Mouse (Mus musculus): Measurements from ENCODE around the gene Zfr. TPM values are rescaled to one million over a fixed set of nuclear protein-coding genes. Genes with fewer than 3 reads are reported as not detected.
"Not testable (repeated sequence)": the region's sequence is repeated elsewhere in the genome, so short reads cannot be mapped to it uniquely, and the experiment has no call there.

Gene Zfr
- total and polyA plus RNA-seq, 2 experiments from 2014 or later: 175 to 212 TPM

DNA sequence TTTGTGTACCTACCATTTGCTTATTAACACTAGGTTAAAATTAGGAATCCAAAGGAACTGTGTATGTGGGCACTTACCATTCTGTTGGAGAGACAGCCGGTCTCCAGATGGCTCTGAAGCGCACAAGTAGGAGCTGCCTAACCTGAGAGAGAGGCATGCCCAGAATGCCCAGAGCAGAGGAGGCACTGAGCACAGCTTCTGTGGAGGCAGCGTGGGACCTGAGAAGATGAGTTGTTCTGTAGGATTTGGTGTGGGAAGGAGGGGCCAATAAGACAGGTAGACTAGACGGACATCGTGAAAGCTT lies 97.7 kb downstream of the Zfr start:
- WGBS: 78% methylated on average over 5 of the region's 5 CpGs
- H3K9ac ChIP-seq: no peak overlapping the region
- no peak for TF ChIP-seq CTCF (IDR thresholded peaks at IDR 0.05; ENCODE audit: low read depth)
- H3K4me2 ChIP-seq (ENCODE audit: low read depth): no peak overlapping the region
- ATAC-seq: peak; percentile 38; the same call in 1 of the 2 replicates
- no peak overlapping the region for H3K4me3 ChIP-seq (ENCODE audit: low read depth, low read length)
- DNase-seq: no peak
- H3K9me3 ChIP-seq (ENCODE audit: low read length): no peaks in the 10 kb centered on the region
- no peak overlapping the region for H3K27ac ChIP-seq (ENCODE audit: low read depth, low read length)
- no peaks in the 10 kb centered on the region for H3K4me1 ChIP-seq (ENCODE audit: insufficient read depth)
- H3K36me3 ChIP-seq (ENCODE audit: insufficient read depth): no peaks in the 10 kb centered on the region
- no peaks in the 10 kb centered on the region for H3K27me3 ChIP-seq (ENCODE audit: insufficient read depth, low read length)

DNA sequence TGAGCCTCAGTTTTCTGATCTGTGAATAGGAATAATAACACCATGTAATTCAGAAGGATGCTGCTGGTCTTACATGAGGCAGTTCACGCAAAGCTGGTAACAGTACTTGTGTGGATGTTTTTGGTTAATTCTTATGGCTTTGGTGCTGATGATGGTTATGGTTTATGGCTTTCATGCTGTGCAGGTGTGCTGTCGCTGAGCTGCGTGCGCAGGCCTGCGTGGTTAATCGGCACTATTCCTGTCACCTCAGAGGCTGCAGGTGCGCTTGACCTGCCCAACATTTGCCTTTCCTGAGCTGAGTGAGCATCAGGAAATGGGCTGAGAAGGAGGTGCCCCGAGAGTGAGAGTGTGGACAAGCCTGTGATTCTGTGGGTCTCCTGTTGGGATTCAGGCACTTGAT lies 98.5 kb downstream of the Zfr start:
- Histone ChIP-seq H3K27ac (ENCODE audit: low read depth, low read length) (no peak overlapping the region), H3K27me3 (ENCODE audit: insufficient read depth, low read length) (no peaks in the 10 kb centered on the region), H3K4me3 (ENCODE audit: low read depth, low read length) (no peak overlapping the region), H3K9ac (no peak overlapping the region), H3K4me2 (ENCODE audit: low read depth) (no peak overlapping the region), H3K36me3 (ENCODE audit: insufficient read depth) (no peaks in the 10 kb centered on the region), H3K9me3 (ENCODE audit: low read length) (no peaks in the 10 kb centered on the region), H3K4me1 (ENCODE audit: insufficient read depth) (no peaks in the 10 kb centered on the region)
- WGBS: 98% methylated on average over 8 of the region's 8 CpGs
- ATAC-seq (no peak), DNase-seq (no peak)
- no peak for TF ChIP-seq CTCF (IDR thresholded peaks at IDR 0.05; ENCODE audit: low read depth)

DNA sequence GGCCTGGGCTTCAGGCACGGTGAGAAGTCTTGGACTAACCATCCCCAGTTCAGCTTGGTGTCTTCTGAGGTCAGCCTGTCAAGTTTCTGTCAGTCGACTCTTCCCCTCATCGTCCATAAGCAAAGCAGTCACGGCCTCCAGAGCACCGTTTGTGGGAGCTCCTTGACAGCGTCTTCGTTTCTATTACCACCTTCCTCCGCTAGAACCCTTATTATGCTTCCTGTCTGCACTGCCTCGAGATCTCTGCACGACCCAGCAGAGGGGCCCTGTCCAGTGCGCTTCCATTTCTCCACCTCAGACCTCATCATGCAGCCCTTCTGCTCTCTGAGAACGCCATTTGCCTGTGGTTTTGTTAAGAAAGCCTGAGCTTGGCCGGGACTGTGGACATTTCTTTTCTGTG lies 99.2 kb downstream of the Zfr start:
- DNase-seq (no peak), ATAC-seq (no peak)
- TF ChIP-seq CTCF (IDR thresholded peaks at IDR 0.05; ENCODE audit: low read depth): no peak
- 89% methylated on average over 13 of the region's 13 CpGs for WGBS
- no peaks in the 10 kb centered on the region for H3K27me3 ChIP-seq (ENCODE audit: insufficient read depth, low read length)
- H3K4me2 ChIP-seq (ENCODE audit: low read depth): no peak overlapping the region
- no peak overlapping the region for H3K9ac ChIP-seq
- no peaks in the 10 kb centered on the region for H3K9me3 ChIP-seq (ENCODE audit: low read length)
- H3K4me3 ChIP-seq (ENCODE audit: low read depth, low read length): no peak overlapping the region
- no peaks in the 10 kb centered on the region for H3K36me3 ChIP-seq (ENCODE audit: insufficient read depth)
- H3K4me1 ChIP-seq (ENCODE audit: insufficient read depth): no peaks in the 10 kb centered on the region
- no peak overlapping the region for H3K27ac ChIP-seq (ENCODE audit: low read depth, low read length)

DNA sequence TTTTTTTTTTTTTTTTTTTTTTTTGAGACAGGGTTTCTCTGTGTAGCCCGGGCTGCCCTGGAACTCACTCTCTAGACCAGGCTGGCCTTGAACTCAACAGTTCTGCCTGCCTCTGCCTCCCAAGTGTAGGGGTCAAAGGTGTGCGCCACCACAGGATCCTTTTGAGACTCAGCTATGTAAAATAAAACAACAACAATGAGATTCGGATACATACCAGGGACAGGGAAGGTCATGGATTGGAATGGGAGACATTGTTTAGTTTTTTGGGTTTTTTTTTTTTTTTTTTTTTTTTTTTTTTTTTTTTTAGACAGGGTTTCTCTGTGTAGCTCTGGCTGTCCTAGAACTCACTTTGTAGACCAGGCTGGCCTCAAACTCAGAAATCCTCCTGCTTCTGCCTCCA lies 99.7 kb downstream of the Zfr start:
- DNase-seq; H3K4me2 ChIP-seq (ENCODE audit: low read depth); H3K36me3 ChIP-seq (ENCODE audit: insufficient read depth); ATAC-seq; H3K27ac ChIP-seq (ENCODE audit: low read depth, low read length); H3K9me3 ChIP-seq (ENCODE audit: low read length); H3K27me3 ChIP-seq (ENCODE audit: insufficient read depth, low read length); H3K9ac ChIP-seq; H3K4me3 ChIP-seq (ENCODE audit: low read depth, low read length); H3K4me1 ChIP-seq (ENCODE audit: insufficient read depth): not testable (repeated sequence)
- WGBS: 90% methylated on average over 3 of the region's 3 CpGs

DNA sequence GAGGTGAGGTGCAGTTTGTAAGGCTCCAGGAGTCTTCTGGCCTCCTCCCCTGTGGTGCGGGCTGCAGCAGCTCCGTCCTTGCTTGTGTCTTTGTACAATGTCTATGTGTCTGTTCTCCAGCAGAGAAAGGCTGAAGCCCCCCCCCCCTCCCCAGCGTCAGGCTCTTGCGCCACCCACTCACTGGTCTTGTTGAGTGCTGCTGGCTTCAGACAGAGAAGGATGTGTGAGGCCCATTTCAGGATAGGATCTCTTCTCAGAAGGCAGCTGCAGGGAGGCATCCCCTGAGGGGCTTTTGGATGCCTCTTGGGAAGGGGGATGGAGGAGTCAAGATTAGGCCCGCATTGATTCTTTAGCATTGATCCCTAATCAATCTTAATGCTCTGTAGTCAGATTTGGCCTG lies 100.2 kb downstream of the Zfr start:
- Histone ChIP-seq H3K4me3 (ENCODE audit: low read depth, low read length) (no peak overlapping the region), H3K36me3 (ENCODE audit: insufficient read depth) (no peaks in the 10 kb centered on the region), H3K27me3 (ENCODE audit: insufficient read depth, low read length) (no peaks in the 10 kb centered on the region), H3K4me2 (ENCODE audit: low read depth) (no peak overlapping the region), H3K27ac (ENCODE audit: low read depth, low read length) (no peak overlapping the region), H3K9me3 (ENCODE audit: low read length) (no peaks in the 10 kb centered on the region), H3K4me1 (ENCODE audit: insufficient read depth) (peaks cover 4% of the 10 kb centered on the region; the same call in 1 of the 2 replicates), H3K9ac (no peak overlapping the region)
- WGBS: 40% methylated on average over 5 of the region's 5 CpGs
- ATAC-seq (no peak), DNase-seq (no peak)
- no peak for TF ChIP-seq CTCF (IDR thresholded peaks at IDR 0.05; ENCODE audit: low read depth)

DNA sequence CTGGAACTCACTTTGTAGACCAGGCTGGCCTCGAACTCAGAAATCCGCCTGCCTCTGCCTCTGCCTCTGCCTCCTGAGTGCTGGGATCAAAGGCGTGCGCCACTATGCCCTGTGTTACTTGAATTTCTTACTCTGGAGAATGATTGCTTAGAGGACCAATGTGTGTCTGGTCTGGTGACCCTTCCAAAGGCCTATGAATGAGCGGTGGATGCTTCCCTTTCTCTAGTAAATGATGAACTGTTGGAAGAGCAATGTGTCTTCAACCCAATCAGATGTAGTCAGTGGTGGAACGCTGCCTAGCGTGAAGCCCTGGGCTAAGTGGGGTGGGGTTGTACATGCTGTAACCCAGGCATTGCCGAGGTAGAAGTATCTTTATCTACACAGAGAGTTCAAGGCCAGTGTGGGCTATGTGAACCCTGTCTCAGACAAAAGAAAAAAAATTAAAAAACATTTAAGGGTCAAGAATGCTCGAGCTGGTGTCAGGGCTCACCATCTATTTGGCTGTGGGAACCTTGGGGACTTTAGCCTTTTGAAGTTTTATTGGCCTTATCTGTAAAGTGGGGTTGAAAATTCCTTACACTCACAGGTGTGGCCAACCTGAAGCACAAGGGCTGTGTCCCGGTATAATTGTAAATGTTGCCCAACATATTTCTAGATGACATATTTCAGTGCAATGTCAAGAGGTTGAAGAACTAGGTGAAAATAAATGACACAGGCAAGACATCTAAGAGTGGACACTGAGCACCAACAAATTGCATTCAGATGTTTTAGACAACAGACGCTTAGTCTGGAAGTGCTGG lies 101.2 kb downstream of the Zfr start:
- DNase-seq (no peak), ATAC-seq (no peak)
- 95% methylated on average over 11 of the region's 11 CpGs for WGBS
- no peaks in the 10 kb centered on the region for H3K27me3 ChIP-seq (ENCODE audit: insufficient read depth, low read length)
- H3K4me1 ChIP-seq (ENCODE audit: insufficient read depth): peaks cover 4% of the 10 kb centered on the region; the same call in 1 of the 2 replicates
- no peaks in the 10 kb centered on the region for H3K36me3 ChIP-seq (ENCODE audit: insufficient read depth)
- no peak for TF ChIP-seq CTCF (IDR thresholded peaks at IDR 0.05; ENCODE audit: low read depth)
- H3K9me3 ChIP-seq (ENCODE audit: low read length): no peaks in the 10 kb centered on the region
- no peak overlapping the region for H3K4me2 ChIP-seq (ENCODE audit: low read depth)
- H3K4me3 ChIP-seq (ENCODE audit: low read depth, low read length): no peak overlapping the region
- no peak overlapping the region for H3K27ac ChIP-seq (ENCODE audit: low read depth, low read length)
- H3K9ac ChIP-seq: no peak overlapping the region

DNA sequence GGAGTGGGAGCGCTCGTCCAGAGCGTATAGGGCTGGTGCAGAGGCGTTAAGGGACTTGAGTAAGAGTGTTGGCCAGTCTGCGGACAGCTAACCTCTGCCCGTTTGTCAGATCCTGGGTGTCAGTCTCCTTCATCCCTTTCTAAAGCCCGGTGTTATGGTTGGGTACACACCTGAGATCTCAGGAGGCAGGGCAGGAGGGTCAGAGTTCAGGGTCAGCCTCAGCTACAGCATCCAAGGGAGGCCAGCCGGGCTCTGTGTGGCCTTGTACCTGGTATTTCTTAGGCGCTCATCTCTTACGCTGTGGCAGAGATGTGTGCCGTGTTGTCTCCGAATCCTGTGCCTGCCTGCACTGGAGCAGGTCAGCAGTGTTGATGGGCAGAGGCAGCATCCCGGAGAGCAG lies 103.5 kb downstream of the Zfr start:
- DNase-seq (no peak), ATAC-seq (no peak)
- no peaks in the 10 kb centered on the region for H3K27me3 ChIP-seq (ENCODE audit: insufficient read depth, low read length)
- H3K27ac ChIP-seq (ENCODE audit: low read depth, low read length): no peak overlapping the region
- no peaks in the 10 kb centered on the region for H3K9me3 ChIP-seq (ENCODE audit: low read length)
- no peak overlapping the region for H3K9ac ChIP-seq
- no peak overlapping the region for H3K4me2 ChIP-seq (ENCODE audit: low read depth)
- WGBS: 91% methylated on average over 13 of the region's 13 CpGs
- TF ChIP-seq CTCF (IDR thresholded peaks at IDR 0.05; ENCODE audit: low read depth): no peak
- no peak overlapping the region for H3K4me3 ChIP-seq (ENCODE audit: low read depth, low read length)
- H3K4me1 ChIP-seq (ENCODE audit: insufficient read depth): peaks cover 4% of the 10 kb centered on the region; the same call in 1 of the 2 replicates
- no peaks in the 10 kb centered on the region for H3K36me3 ChIP-seq (ENCODE audit: insufficient read depth)

Data from forebrain, postnatal 0 days (tissue).